Mouse (Mus musculus): ENCODE results near the gene Prr36. TPM values are rescaled to one million over a fixed set of nuclear protein-coding genes. Genes with fewer than 3 reads are reported as not detected.

The Prr36 gene
- polyA plus RNA-seq (2015; fragmentation: Nextera tagmentation; extraction: Ambion mirVana), result 0.05 and 0.08 TPM in 2 replicates

DNA sequence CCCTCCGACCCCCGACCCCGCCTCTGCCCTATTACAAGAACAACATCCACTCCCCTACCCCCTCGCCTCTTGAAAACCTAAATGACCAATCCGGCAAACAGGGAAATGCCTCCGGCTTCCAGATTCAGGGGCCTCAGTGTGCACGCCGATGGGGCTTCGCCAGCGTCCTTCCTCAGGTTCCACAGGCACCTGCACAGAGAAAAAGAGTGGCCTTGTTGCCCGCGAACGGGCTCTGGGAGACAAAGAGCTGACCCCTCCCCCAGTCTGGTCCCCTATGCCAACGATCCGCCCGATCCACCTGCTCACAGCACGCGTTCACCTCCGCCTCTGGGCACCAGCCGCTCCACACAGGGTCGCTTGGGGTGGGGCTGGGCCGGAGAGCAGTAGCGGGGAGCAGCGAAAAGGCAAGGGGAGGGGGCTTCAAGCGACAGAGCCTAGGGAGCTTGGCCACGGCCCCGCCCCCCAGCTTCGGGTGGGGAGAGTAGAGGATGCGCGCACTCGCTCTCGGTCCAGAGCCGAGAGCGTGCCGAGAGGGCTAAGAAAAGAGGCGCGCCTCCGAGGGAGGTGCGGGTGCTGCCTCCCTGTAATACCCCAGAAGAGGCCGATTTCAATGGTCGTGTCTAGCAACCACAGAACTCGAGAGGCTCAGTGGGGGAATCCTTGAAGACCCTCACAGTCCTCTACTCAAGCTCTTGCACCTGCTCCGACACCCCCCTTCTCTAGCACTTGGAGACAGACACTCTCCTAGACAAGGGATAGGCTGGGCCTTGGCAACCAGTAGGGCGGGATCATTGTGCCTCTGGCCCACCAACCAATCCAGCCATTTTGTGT, at the start of gene Prr36:
Gene Prr36, minus strand, starts transcription at position 669 of the 831 bp plus-strand sequence.

DNA sequence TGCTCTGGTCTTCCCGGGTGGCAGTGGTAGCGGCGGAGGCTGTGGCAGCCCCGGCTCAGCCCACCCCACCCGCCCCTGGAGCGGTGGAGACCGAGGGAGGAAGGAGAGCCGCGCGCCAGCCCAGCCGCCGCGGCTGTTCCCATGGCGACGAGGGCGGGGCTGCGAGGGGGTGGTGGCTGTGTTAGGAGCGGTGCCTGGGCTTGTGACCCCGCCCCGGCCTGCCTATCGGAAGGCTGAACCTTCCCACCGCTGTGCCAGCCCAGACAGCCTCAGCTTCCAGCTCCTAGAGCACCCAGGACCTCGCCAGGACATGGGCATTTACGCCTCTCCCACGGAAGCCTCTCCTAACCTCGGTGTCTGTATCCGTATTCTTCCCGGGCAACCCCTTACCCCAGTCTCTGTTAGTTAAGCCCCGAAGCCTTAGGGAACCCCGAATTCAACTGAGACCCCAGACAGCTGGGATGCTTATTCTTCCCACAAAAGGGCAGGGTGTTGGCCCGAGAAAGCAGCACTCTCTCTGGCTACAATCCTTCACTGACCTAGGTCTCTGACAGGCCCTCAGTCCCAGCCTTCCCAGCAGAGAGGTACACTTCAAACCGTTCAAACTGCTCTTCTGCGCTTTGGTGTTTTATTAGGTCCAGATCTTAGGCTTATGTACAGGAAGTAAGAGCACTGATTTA, 42.0 kb upstream of the Prr36 start, which contains the start of gene Ctxn1:
Gene Ctxn1, minus strand, starts transcription at position 150 of the 680 bp plus-strand sequence.

DNA sequence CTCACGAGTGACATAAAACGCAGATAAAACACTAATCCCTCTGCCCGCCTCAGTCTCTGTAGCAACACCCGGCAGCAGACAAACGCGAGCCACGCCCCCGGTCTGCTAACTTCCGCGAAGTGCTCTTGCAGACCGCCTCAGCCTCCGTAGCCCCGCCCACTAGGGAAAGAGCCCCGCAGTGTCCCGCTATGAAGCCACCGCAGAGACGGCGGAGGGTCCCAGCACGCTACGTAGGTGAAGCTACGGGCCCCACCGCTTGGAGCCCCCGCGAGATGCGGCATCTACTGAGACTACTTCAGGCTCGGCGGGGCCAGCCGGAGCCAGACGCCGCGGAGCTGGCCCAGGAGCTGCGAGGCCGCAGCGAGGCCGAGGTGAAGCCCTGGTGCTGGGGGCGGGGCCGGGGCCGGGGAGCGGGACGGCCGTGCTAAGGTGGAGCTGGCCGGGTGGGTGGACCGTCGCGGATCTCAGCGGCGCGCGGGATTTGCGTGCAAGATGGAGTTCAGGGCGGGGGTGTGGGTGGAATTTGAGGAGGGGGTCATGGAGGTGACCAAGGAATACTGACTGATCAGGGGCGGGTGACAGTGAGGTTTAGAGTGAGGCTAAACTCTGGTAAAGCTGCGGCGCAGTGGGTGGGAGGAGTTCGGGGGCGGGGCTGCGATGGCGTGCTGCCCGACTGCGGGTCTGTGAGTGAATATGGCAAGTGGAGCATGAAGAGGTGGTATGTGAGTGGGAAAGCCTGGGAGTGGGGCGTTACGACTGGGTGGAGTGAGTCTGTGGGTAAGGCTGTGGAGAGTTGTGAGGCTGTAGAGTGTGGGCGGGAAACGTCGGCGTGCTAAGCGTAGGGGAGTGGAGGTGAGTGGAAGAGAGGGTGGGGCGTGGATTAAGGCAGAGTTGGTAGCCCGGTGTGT, 35.9 kb upstream of the Prr36 start, which contains the start of gene Snapc2:
Gene Snapc2, plus strand, starts transcription at position 147 of the 908 bp plus-strand sequence.

DNA sequence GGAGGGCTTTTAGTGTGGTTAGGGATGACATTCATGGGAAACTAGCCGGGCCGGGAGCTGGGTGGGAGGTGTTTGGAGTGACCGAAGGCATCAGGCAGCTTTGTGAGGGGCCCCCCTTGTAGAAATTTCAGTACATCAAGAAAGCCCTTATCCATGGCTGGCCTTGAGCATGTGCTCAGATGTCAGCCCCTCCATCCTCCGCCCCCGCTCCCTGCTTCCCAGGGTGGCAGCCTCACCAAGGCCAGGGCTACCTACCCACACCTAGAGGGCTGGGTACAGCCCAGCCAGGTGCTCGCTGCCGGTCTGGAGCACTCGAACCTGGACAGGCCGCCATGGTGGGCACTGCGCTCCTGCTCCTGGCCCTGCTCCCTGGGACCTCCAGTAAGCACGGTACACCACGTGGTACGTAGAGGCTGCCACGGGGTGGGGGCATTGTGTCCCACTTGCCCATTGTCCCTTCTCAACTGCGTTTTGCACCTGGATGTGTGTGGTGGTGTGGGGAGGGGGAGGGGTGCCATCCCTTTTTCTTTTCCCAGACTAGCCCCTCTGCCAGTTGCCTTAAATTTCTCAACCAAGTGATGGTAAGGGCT, 30.8 kb upstream of the Prr36 start, which contains the start of gene Tgfbr3l:
Gene Tgfbr3l, plus strand, starts transcription at position 264 of the 590 bp plus-strand sequence.

DNA sequence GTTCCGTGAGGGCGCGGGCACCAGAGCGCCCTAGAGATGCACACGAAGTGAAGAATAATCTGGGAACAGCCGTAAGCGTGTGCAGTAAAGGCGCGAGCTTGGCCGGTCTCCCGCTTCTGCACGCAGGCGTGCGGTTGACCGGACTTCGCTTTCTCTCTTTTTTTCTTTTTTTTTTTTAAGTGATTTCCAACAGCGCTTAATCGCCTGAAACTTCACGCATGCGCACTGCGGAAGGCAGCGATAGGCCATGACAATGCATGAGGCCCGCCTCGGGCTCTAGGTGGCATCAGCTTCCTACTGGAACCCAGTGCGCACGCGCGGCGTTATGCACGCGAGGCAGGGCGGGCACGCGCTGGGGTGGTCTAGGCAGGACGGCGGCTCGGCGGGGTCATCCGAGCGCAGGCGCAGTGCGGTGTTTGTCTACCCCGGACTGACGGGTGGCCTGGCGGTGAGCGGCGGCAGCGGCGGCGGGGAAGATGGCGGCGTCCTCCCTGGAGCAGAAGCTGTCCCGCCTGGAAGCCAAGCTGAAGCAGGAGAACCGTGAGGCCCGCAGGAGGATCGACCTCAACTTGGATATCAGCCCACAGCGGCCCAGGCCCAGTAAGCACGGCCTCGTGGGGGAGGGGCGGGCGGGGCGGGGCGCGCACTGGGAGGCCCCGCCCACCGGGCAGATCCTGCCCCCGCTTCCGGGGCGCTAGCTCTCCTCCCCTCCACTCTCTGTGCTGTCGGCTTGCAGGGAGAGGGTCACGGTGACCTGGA, 21.4 kb upstream of the Prr36 start, which contains the start of the genes Map2k7 and Gm49320:
Gene Map2k7, plus strand, starts transcription at position 307 of the 759 bp plus-strand sequence.
Gene Gm49320, plus strand, starts transcription at position 432 of the 759 bp plus-strand sequence.

DNA sequence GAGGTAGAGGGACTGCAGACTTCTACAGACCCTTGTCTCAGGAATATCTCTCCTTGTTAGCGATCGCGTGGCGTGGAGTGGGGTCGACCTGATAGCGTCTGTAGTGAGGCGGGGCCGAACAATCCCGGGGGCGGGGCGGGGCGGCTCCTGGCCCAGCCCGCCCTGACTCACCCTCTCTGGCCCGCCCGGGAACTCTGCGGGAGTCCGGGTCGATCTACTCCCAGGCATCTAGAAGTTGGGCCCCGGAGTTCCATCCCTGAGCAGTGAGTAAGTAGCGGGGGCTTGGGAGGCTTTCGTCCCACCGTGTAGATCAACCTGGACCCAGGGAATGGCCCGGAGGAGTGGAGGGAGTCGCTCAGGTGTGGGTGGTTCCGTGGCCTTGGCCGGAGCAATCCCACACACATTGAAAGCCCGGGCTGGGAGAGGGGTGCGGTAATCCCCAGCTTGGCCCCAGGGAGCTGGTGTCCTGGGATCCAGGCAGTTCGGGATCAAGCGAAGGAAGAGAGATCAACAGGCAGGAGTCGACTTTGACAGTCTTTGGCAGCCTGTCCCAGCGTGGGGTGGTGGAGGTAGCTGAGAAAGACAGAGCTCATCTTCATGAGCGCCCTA, 9.6 kb upstream of the Prr36 start, which contains the start of gene Lrrc8e:
Gene Lrrc8e, plus strand, starts transcription at position 89 of the 609 bp plus-strand sequence.

DNA sequence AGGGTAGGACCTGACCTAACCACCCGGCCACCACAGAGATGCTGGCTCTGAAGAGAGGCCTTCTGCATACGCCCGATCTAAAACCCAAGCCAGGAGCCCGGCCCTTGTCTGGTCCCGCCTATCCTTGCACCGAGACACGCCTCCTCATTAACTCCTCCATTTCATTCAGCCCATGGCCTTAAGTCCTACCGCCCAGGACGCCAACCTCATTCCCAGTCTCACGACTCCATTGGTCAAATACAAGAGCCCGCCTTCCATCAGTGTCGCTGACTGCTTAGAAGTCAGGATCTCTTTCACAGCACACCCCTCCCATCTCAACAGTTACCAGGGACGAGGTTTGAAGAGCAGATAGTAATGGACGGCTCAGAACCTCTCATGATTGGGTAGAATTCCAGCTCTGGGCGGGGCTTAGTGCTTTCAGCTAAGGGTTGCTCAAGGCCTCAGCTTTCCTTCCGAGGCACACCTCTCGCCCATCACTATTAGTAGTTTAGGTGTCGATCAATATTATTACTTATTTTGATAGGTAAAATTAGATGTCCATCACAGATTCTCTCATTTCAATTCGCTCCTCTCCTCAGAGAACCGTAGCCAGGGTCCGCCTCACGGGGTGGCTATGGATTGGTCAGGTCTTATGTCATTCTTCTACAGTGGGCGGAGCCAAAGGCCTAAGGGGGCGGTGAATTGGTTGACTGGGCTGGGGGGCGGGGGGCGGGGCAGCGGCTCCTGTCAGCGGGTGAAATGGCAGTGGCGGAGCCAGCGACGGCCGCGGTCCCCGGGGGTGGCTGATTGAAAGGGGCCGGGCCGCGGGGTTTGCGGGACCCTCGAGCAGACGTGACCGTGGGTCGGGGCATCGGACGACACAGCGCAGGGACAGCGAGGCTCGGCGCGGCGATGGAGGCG, 51.2 kb downstream of the Prr36 start, which contains the start of gene Evi5l:
Gene Evi5l, plus strand, starts transcription at position 716 of the 900 bp plus-strand sequence.

Other genes starting within 250 kb of the Prr36 start
- gene Cd209f, start 111.6 kb downstream of the Prr36 start, polyA plus RNA-seq (2015; fragmentation: Nextera tagmentation; extraction: Ambion mirVana), result 0.17 and 0.98 TPM in 2 replicates
- not detected in 2 replicates for gene Cd209g, start 83.4 kb downstream of the Prr36 start, polyA plus RNA-seq (2015; fragmentation: Nextera tagmentation; extraction: Ambion mirVana)
- 5.9 and 6.9 TPM in 2 replicates for gene Evi5l, start 50.9 kb downstream of the Prr36 start, polyA plus RNA-seq (2015; fragmentation: Nextera tagmentation; extraction: Ambion mirVana)
- 0.05 and 0.06 TPM in 2 replicates for gene Lrrc8e, start 9.4 kb upstream of the Prr36 start, polyA plus RNA-seq (2015; fragmentation: Nextera tagmentation; extraction: Ambion mirVana)
- gene Map2k7, start 21.3 kb upstream of the Prr36 start, polyA plus RNA-seq (2015; fragmentation: Nextera tagmentation; extraction: Ambion mirVana), result 14.8 and 15.0 TPM in 2 replicates
- 0.27 and 0.36 TPM in 2 replicates for gene Gm49320, start 21.4 kb upstream of the Prr36 start, polyA plus RNA-seq (2015; fragmentation: Nextera tagmentation; extraction: Ambion mirVana)
- gene Tgfbr3l, start 30.8 kb upstream of the Prr36 start, polyA plus RNA-seq (2015; fragmentation: Nextera tagmentation; extraction: Ambion mirVana), result 1.6 TPM in 2 replicates
- gene Snapc2, start 35.6 kb upstream of the Prr36 start, polyA plus RNA-seq (2015; fragmentation: Nextera tagmentation; extraction: Ambion mirVana), result 19.1 and 21.0 TPM in 2 replicates
- 7.4 and 8.7 TPM in 2 replicates for gene Ctxn1, start 41.8 kb upstream of the Prr36 start, polyA plus RNA-seq (2015; fragmentation: Nextera tagmentation; extraction: Ambion mirVana)
- 32.3 and 36.5 TPM in 2 replicates for gene Timm44, start 58.5 kb upstream of the Prr36 start, polyA plus RNA-seq (2015; fragmentation: Nextera tagmentation; extraction: Ambion mirVana)
- 7.2 and 8.0 TPM in 2 replicates for gene Ccl25, start 107.8 kb upstream of the Prr36 start, polyA plus RNA-seq (2015; fragmentation: Nextera tagmentation; extraction: Ambion mirVana)
- 99.9 and 105 TPM in 2 replicates for gene Elavl1, start 108.0 kb upstream of the Prr36 start, polyA plus RNA-seq (2015; fragmentation: Nextera tagmentation; extraction: Ambion mirVana)

All from spleen, postnatal 0 days (tissue).